Comparison of ENCODE assay signal across 27 mouse cellular contexts in the genomic region with DNA sequence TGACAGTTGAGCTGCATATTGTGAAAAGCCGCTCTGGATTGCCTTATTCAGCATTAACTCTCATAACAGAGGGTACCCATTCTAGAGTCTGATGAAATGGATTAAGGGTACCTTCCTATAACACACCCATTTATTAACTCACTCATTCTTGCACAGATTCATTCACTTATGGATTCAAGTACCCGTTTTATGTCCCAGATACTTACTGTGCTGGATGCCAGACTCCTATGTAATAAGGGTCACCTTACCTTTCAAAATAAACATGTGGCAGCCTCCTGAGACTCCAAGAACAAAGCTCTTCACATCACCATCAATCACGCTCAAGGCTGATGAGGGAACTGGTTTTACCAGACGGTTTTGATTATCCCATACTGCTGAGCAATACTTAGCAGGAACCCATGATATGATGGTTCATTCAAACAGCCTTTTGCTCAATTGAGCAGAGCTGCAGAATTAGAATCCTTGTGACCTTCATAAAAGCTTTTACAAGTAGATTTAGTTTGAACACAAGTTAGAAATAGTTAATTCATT.
A peak's percentile ranks its signal among the peaks of the same experiment; 100 is the strongest.
DNase-seq lines count a peak whose midpoint lies in the region; ATAC-seq lines count a peak whose summit lies in the region.
"Had no signal": no experiment of that assay in that cellular context is flagged by ENCODE, and none has a peak within 500 bp of the region (broad histone marks: within the 10 kb centered on the region; RNA-seq: fewer than 3 reads in every experiment).

No protein-coding gene starts in this region.

- no peak overlapping the region for H3K27ac ChIP-seq in embryonic facial prominence, embryonic 11.5 days (replicated peaks; ENCODE audit: low read depth, low read length)
- no peak overlapping the region for H3K27ac ChIP-seq in limb, embryonic 11.5 days (replicated peaks; ENCODE audit: low read depth, low read length)
- H3K27ac ChIP-seq: forebrain, embryonic 12.5 days; heart, adult 2 months; heart, embryonic 13.5 days; hindbrain, embryonic 13.5 days; intestine, embryonic 15.5 days; liver, embryonic 12.5 days; neural tube, embryonic 12.5 days; stomach, postnatal 0 days had no signal

- 28% methylated on average over 4 of the region's 4 CpGs for WGBS in embryonic facial prominence, embryonic 11.5 days
- 21% methylated on average over 4 of the region's 4 CpGs for WGBS in limb, embryonic 11.5 days

- no peak overlapping the region for H3K9ac ChIP-seq in embryonic facial prominence, embryonic 11.5 days (replicated peaks; ENCODE audit: low read length)
- no peak overlapping the region for H3K9ac ChIP-seq in limb, embryonic 11.5 days (ENCODE audit: low read length)
- H3K9ac ChIP-seq: forebrain, embryonic 12.5 days; heart, embryonic 13.5 days; hindbrain, embryonic 13.5 days; intestine, embryonic 15.5 days; liver, embryonic 12.5 days; neural tube, embryonic 12.5 days had no signal

- ATAC-seq in embryonic facial prominence, embryonic 11.5 days (replicated peaks; ENCODE audit: insufficient number of reproducible peaks, low FRiP score, low TSS enrichment, low read depth), result peak; percentile 84
- ATAC-seq in limb, embryonic 11.5 days (ENCODE audit: insufficient number of reproducible peaks, low FRiP score, low TSS enrichment, low read depth), result peak; percentile 73
- ATAC-seq: intestine, embryonic 15.5 days; liver, embryonic 12.5 days; Patski had no signal

- no peak overlapping the region for H3K4me2 ChIP-seq in embryonic facial prominence, embryonic 11.5 days (ENCODE audit: low read depth, low read length)
- H3K4me2 ChIP-seq in limb, embryonic 11.5 days (ENCODE audit: low read depth, severe bottlenecking), result no peak overlapping the region
- H3K4me2 ChIP-seq: forebrain, embryonic 12.5 days; heart, embryonic 13.5 days; hindbrain, embryonic 13.5 days; intestine, embryonic 15.5 days; liver, embryonic 12.5 days; neural tube, embryonic 12.5 days had no signal

- no peaks in the 10 kb centered on the region for H3K27me3 ChIP-seq in embryonic facial prominence, embryonic 11.5 days (ENCODE audit: control insufficient read depth, insufficient read depth, low read length)
- H3K27me3 ChIP-seq in limb, embryonic 11.5 days (ENCODE audit: control insufficient read depth, insufficient read depth, low read length), result no peaks in the 10 kb centered on the region
- H3K27me3 ChIP-seq: forebrain, embryonic 12.5 days; heart, embryonic 13.5 days; hindbrain, embryonic 13.5 days; intestine, embryonic 15.5 days; liver, embryonic 12.5 days; neural tube, embryonic 12.5 days; Patski had no signal

- no peak overlapping the region for H3K4me3 ChIP-seq in embryonic facial prominence, embryonic 11.5 days (ENCODE audit: low read depth, low read length)
- H3K4me3 ChIP-seq in limb, embryonic 11.5 days (ENCODE audit: low read depth, low read length), result no peak overlapping the region
- H3K4me3 ChIP-seq: erythroblast, embryonic 14.5 days; forebrain, embryonic 12.5 days; heart, adult 2 months; heart, embryonic 13.5 days; hindbrain, embryonic 13.5 days; intestine, embryonic 15.5 days; liver, embryonic 12.5 days; neural tube, embryonic 12.5 days had no signal

- DNase-seq in retina, embryonic 14.5 days (ENCODE audit: low spot score), result peak; percentile 2
- no peak for DNase-seq in retina, postnatal 1 day
- peak; percentile 89 for DNase-seq in embryonic facial prominence, embryonic 11.5 days (ENCODE audit: low spot score)
- DNase-seq in limb, embryonic 11.5 days (ENCODE audit: low spot score), result peak; percentile 58
- no peak for DNase-seq in frontal cortex, postnatal 10 days (ENCODE audit: low spot score in 2 of 2)
- DNase-seq in adrenal gland, postnatal 25 days, result no peak
- DNase-seq in thymus, postnatal 36 days, result no peak
- DNase-seq: cerebellum, adult 11-12 months; cerebellum, postnatal 10 days; gastrocnemius, postnatal 36 days; heart, adult 2 months; heart, postnatal 14 days; kidney, adult 8-10 months; kidney, postnatal 10 days; left cerebral cortex, postnatal 4 days; lung, adult 18-20 months; midbrain, embryonic 14.5 days; thymus, adult 2 months had no signal

- H3K36me3 ChIP-seq in embryonic facial prominence, embryonic 11.5 days (replicated peaks; ENCODE audit: control insufficient read depth, insufficient read depth, low read depth, low read length), result no peaks in the 10 kb centered on the region
- H3K36me3 ChIP-seq in limb, embryonic 11.5 days (ENCODE audit: control insufficient read depth, insufficient read depth, low read length), result no peaks in the 10 kb centered on the region
- H3K36me3 ChIP-seq: forebrain, embryonic 12.5 days; heart, embryonic 13.5 days; hindbrain, embryonic 13.5 days; intestine, embryonic 15.5 days; liver, embryonic 12.5 days; neural tube, embryonic 12.5 days had no signal

- no peaks in the 10 kb centered on the region for H3K4me1 ChIP-seq in embryonic facial prominence, embryonic 11.5 days (ENCODE audit: control insufficient read depth, insufficient read depth, low read length)
- H3K4me1 ChIP-seq in limb, embryonic 11.5 days (ENCODE audit: control insufficient read depth, insufficient read depth, low read length), result 0 out of 2 replicates have a peak, but pooled peaks cover 3% of the 10 kb centered on the region
- H3K4me1 ChIP-seq: forebrain, embryonic 12.5 days; heart, embryonic 13.5 days; hindbrain, embryonic 13.5 days; intestine, embryonic 15.5 days; liver, embryonic 12.5 days; neural tube, embryonic 12.5 days had no signal

- H3K9me3 ChIP-seq in embryonic facial prominence, embryonic 11.5 days (replicated peaks; ENCODE audit: control insufficient read depth, low read length), result no peaks in the 10 kb centered on the region
- no peaks in the 10 kb centered on the region for H3K9me3 ChIP-seq in limb, embryonic 11.5 days (ENCODE audit: control insufficient read depth, low read length)
- H3K9me3 ChIP-seq: forebrain, embryonic 12.5 days; heart, embryonic 13.5 days; hindbrain, embryonic 13.5 days; intestine, embryonic 15.5 days; liver, embryonic 12.5 days; neural tube, embryonic 12.5 days had no signal

Comparison
In these comparisons a context has a peak if more than half of its experiments do, and no peak if none do; other contexts are left out.
1. DNase-seq: peak in retina, embryonic 14.5 days (single experiment), embryonic facial prominence, embryonic 11.5 days (single experiment) and limb, embryonic 11.5 days (single experiment); none in retina, postnatal 1 day (single experiment), frontal cortex, postnatal 10 days (0 of 2), adrenal gland, postnatal 25 days (single experiment) and thymus, postnatal 36 days (0 of 2).